Mouse (Mus musculus) hindbrain, postnatal 0 days (tissue): Measurements from ENCODE around the gene Snd1. TPM values are rescaled to one million over a fixed set of nuclear protein-coding genes. Genes with fewer than 3 reads are reported as not detected.

Experiments
- ATAC-seq: fragments of 200-750 bp; cut with Nextera tagmentation; 2 replicates; pipeline ENCODE4 v1.8.0; 2017; ENCODE audit warnings: mild to moderate bottlenecking, moderate TSS enrichment, moderate library complexity
- DNase-seq: peaks from one replicate; pipeline ENCODE4 v3.0.0-alpha.2; 2015; ENCODE audit warnings: low spot score
- H3K27ac ChIP-seq: fragments of 300-500 bp; sonication (generic); 2 replicates; pipeline ENCODE4 v1.5.1; 2014; ENCODE audit warnings: mild to moderate bottlenecking
- H3K27me3 ChIP-seq: fragments of 300-500 bp; sonication (generic); 2 replicates; pipeline ENCODE4 v1.6.1; 2014; ENCODE audit warnings: low read length, mixed read lengths; ENCODE audit not compliant: insufficient read depth
- H3K36me3 ChIP-seq: fragments of 300-500 bp; sonication (generic); 2 replicates; pipeline ENCODE4 v1.6.1; 2014; ENCODE audit warnings: low read length, mixed read lengths; ENCODE audit not compliant: insufficient read depth
- H3K4me1 ChIP-seq: fragments of 300-500 bp; sonication (generic); 2 replicates; pipeline ENCODE4 v1.6.1; 2014; ENCODE audit warnings: antibody characterized with exemption, low read length, mixed read lengths; ENCODE audit not compliant: insufficient read depth
- H3K4me2 ChIP-seq: fragments of 300-500 bp; sonication (generic); 2 replicates; pipeline ENCODE4 v1.6.1; 2014; ENCODE audit warnings: low read depth, mild to moderate bottlenecking, low read length, moderate library complexity, mixed read lengths
- H3K4me3 ChIP-seq: fragments of 300-500 bp; sonication (generic); 2 replicates; pipeline ENCODE4 v1.5.1; 2014; ENCODE audit warnings: low read length
- H3K9ac ChIP-seq: fragments of 300-500 bp; sonication (generic); replicated peaks from 2 replicates; pipeline ENCODE4 v1.6.1; 2014; ENCODE audit warnings: mild to moderate bottlenecking, low read length, moderate library complexity, mixed read lengths
- H3K9me3 ChIP-seq: fragments of 300-500 bp; sonication (generic); 2 replicates; pipeline ENCODE4 v1.6.1; 2016; ENCODE audit warnings: low read length, mixed read lengths
- CTCF ChIP-seq: IDR thresholded peaks from 2 replicates; pipeline ENCODE4 v1.5.1; 2016; ENCODE audit warnings: antibody characterized with exemption, control low read depth, low read depth
- WGBS: fragments of 180-500 bp; shearing (Covaris S2); extraction: QIAGEN DNeasy Blood & Tissue Kit; methylation state at CpG from one replicate; pipeline ENCODE4 v1.1.7; 2014; 5-methylcytosine and 5-hydroxymethylcytosine counted together
- polyA plus RNA-seq: library from polyadenylated mRNA; unstranded; fragments of >200 nt; fragmentation: Nextera tagmentation; extraction: Ambion mirVana; gene quantifications from 2 replicates; pipeline ENCODE4 v1.2.1, GENCODE M21; 2015
- total RNA-seq: library from RNA; depleted of rRNA; stranded (reverse); fragments of >200 nt; gene quantifications from 2 replicates; pipeline ENCODE4 v1.2.3, GENCODE M21; 2014

Gene Snd1
- total and polyA plus RNA-seq, 2 experiments from 2014 or later, result 67.6 to 85.5 TPM

DNA sequence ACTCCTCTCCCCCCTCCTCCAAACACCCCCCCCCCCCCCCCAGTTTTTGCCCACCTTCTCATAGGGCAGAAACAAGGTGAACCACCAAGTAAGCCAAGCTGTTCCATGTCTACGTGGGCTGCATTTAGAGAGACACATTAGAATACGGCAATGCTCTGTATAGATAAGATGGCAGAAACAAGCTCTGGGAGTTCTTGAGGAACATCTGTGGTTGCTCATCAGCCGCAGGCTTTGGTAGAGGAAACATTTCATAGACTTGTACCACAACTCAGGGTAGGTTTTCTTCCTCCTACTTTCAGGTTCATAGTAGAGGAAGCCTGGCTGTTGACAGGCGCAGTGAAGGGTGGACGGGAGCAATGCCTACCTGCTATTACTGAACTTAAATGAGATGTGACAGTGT is 124.2 kb downstream of the Snd1 start:
- Histone ChIP-seq H3K4me3 (no peak overlapping the region), H3K27ac (no peak overlapping the region), H3K4me1 (no peaks in the 10 kb centered on the region), H3K36me3 (no peaks in the 10 kb centered on the region), H3K9ac (no peak overlapping the region), H3K27me3 (no peaks in the 10 kb centered on the region), H3K9me3 (no peaks in the 10 kb centered on the region), H3K4me2 (no peak overlapping the region)
- no peak for TF ChIP-seq CTCF
- DNase-seq, result no peak
- 92% methylated on average over 5 of the region's 5 CpGs for WGBS
- no peak for ATAC-seq

DNA sequence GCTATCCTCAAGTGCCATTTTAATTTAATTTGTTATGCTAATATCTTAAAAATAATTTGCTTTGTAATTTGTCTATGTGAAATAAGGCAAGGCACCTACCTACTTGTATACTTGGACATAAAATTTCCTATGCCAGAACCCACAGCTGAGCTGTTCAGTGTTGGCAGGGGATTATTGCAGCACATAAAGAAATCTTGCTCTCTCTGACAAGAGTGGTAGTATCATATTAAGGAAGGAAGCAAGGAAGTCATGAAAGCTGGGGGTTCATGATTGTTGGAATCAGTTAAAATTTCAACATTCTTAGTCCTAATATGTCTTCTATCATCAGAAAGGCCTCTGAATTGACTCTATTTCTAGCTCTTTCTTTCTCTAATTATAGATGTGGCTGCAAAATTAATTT is 125.5 kb downstream of the Snd1 start:
- H3K4me2 ChIP-seq, result no peak overlapping the region
- H3K4me3 ChIP-seq, result no peak overlapping the region
- ATAC-seq (no peak), DNase-seq (no peak)
- H3K36me3 ChIP-seq, result no peaks in the 10 kb centered on the region
- H3K9ac ChIP-seq, result no peak overlapping the region
- H3K27ac ChIP-seq, result no peak overlapping the region
- H3K9me3 ChIP-seq, result no peaks in the 10 kb centered on the region
- no peaks in the 10 kb centered on the region for H3K27me3 ChIP-seq
- H3K4me1 ChIP-seq, result no peaks in the 10 kb centered on the region
- no peak for TF ChIP-seq CTCF

DNA sequence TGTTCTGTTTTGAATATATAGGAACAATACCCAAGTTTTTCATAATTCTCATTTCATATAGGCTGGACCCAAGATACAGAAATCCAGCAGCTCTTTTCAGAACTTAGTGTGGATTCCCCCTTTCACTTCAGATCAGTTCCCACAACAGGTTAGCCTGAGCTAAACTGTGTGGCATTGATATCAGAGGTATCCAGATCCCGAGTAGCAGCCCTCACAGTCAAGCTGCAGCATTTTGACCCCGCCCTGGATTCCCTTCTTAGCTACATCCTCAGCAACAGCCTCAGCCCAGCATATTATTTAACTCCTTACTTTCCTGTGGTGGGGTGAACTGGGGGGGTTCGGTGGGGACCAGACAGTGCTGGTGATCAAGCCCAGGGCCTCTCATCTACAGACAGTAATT is 128.5 kb downstream of the Snd1 start:
- ATAC-seq (no peak), DNase-seq (no peak)
- H3K9ac ChIP-seq, result no peak overlapping the region
- H3K36me3 ChIP-seq, result no peaks in the 10 kb centered on the region
- TF ChIP-seq CTCF, result no peak
- H3K4me3 ChIP-seq, result no peak overlapping the region
- H3K27me3 ChIP-seq, result no peaks in the 10 kb centered on the region
- no peak overlapping the region for H3K4me2 ChIP-seq
- H3K4me1 ChIP-seq, result no peaks in the 10 kb centered on the region
- no peaks in the 10 kb centered on the region for H3K9me3 ChIP-seq
- 69% methylated on average over 3 of the region's 3 CpGs for WGBS
- H3K27ac ChIP-seq, result no peak overlapping the region

DNA sequence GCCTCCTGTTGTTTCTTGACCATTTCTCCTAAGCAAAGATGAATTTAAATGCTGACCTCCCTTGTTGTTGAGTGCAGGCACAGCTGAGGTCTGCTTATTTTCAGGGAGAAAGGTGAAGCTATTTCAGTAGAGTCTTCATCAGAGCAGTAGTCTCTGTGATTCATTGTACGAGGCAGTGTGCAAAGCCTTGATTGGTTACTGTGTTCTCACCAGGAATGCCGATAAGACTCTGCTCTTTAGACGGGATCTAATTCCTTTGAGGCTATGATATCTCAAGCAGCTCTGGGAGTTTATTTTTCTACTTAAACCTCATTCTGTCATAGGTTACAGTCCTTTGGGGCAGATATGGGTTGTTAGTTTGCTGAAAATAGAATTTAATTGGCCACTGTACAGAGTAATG is 128.9 kb downstream of the Snd1 start:
- ATAC-seq (no peak), DNase-seq (no peak)
- no peak overlapping the region for H3K9ac ChIP-seq

DNA sequence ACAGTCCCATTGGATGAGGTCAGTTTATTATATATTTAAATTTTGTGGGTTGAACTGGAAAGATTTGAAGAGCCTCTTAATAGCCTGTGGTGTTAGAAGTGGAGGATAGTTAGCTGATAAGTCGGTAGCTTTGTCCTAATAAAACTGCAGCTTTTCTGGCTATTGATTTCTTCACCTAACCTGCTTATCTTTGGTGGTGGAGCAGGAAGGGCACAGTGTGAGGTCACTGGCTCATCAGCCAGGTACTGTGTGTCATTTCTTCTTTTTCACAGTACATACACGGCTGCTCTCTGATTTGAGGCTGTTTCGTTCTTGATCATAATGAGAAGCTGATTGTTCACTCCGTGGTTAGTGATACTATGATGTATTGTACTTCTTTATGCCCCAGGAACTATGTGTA is 134.4 kb downstream of the Snd1 start:
- Histone ChIP-seq H3K36me3 (no peaks in the 10 kb centered on the region), H3K9ac (no peak overlapping the region), H3K27me3 (no peaks in the 10 kb centered on the region), H3K4me3 (no peak overlapping the region), H3K4me2 (no peak overlapping the region), H3K9me3 (no peaks in the 10 kb centered on the region), H3K27ac (no peak overlapping the region), H3K4me1 (no peaks in the 10 kb centered on the region)
- no peak for DNase-seq
- no peak for TF ChIP-seq CTCF
- no peak for ATAC-seq
- 75% methylated on average over 4 of the region's 4 CpGs for WGBS

More for the DNA sequence above, 128.9 kb downstream of the Snd1 start:
- no peak for TF ChIP-seq CTCF
- H3K27ac ChIP-seq, result no peak overlapping the region
- H3K4me3 ChIP-seq, result no peak overlapping the region
- H3K27me3 ChIP-seq, result no peaks in the 10 kb centered on the region
- H3K4me1 ChIP-seq, result no peaks in the 10 kb centered on the region
- H3K36me3 ChIP-seq, result no peaks in the 10 kb centered on the region
- 40% methylated on average over 3 of the region's 3 CpGs for WGBS
- no peaks in the 10 kb centered on the region for H3K9me3 ChIP-seq
- no peak overlapping the region for H3K4me2 ChIP-seq

DNA sequence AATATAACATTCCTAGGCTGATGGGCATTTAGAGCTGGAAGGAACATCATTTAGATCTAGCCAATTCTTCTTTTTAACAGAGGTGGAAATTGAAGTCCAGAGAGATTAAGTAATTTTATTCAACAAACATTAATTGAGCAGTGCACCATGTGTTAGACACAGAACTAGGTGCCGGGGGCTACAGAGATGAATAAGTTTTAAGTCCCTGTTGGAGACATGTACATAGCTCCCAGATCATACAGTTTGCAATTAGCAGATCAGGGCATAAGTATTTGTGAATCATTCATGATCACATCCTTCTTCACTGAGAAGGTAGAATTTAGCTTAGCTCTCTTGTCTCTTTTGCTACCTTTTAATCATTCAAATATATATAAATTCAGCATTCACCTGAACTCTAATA is 135.2 kb downstream of the Snd1 start:
- Histone ChIP-seq H3K9me3 (no peaks in the 10 kb centered on the region), H3K4me3 (no peak overlapping the region), H3K36me3 (no peaks in the 10 kb centered on the region), H3K4me2 (no peak overlapping the region), H3K27me3 (no peaks in the 10 kb centered on the region), H3K9ac (no peak overlapping the region), H3K27ac (no peak overlapping the region), H3K4me1 (no peaks in the 10 kb centered on the region)
- WGBS, result 88% methylated on average over 1 of the region's 1 CpGs
- ATAC-seq (no peak), DNase-seq (no peak)
- no peak for TF ChIP-seq CTCF

DNA sequence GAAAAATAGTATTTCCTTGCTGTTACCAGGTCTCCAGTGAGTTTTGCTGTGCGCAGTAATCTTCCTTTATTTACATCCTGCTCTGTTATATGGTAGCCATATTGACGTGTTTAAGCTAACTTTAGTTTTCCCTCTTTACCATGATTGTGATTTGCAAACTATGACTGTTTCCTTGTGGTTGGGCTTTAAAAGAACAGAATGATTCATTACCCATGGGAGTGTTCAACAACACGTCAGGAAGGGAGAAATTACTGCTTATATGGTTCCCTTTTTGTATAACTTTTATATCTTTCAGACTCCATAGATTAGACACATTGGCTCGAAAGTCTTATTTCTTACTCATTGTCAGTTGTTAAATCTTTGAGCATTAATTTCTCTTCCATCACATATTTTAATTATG is 138.5 kb downstream of the Snd1 start:
- H3K27me3 ChIP-seq, result no peaks in the 10 kb centered on the region
- H3K9me3 ChIP-seq, result no peaks in the 10 kb centered on the region
- H3K4me3 ChIP-seq, result no peak overlapping the region
- ATAC-seq, result no peak
- 83% methylated on average over 4 of the region's 4 CpGs for WGBS
- no peak overlapping the region for H3K4me2 ChIP-seq
- no peak overlapping the region for H3K27ac ChIP-seq
- DNase-seq, result no peak
- H3K36me3 ChIP-seq, result no peaks in the 10 kb centered on the region
- no peak for TF ChIP-seq CTCF
- peaks cover 2% of the 10 kb centered on the region; the same call in 1 of the 2 replicates for H3K4me1 ChIP-seq
- H3K9ac ChIP-seq, result no peak overlapping the region
